Mouse (Mus musculus) intestine, postnatal 0 days (tissue): ENCODE results near the gene Scn2b. TPM values are rescaled to one million over a fixed set of nuclear protein-coding genes. Genes with fewer than 3 reads are reported as not detected.

Experiments
- ATAC-seq: fragments of 200-750 bp; cut with Nextera tagmentation; 2 replicates; pipeline ENCODE4 v1.8.0; 2017; ENCODE audit warnings: mild to moderate bottlenecking, moderate TSS enrichment, moderate library complexity
- H3K27ac ChIP-seq: fragments of 300-500 bp; sonication (generic); 2 replicates; pipeline ENCODE4 v1.5.1; 2014; ENCODE audit warnings: mild to moderate bottlenecking, low read depth, low read length, moderate library complexity
- H3K27me3 ChIP-seq: fragments of 300-500 bp; sonication (generic); replicated peaks from 2 replicates; pipeline ENCODE4 v1.6.1; 2014; ENCODE audit warnings: low read length, mixed read lengths; ENCODE audit not compliant: control insufficient read depth, insufficient read depth
- H3K36me3 ChIP-seq: fragments of 300-500 bp; sonication (generic); 2 replicates; pipeline ENCODE4 v1.6.1; 2014; ENCODE audit warnings: mild to moderate bottlenecking, moderate library complexity; ENCODE audit not compliant: control insufficient read depth, insufficient read depth
- H3K4me1 ChIP-seq: fragments of 300-500 bp; sonication (generic); replicated peaks from 2 replicates; pipeline ENCODE4 v1.6.1; 2014; ENCODE audit warnings: antibody characterized with exemption, low read length, mixed read lengths; ENCODE audit not compliant: control insufficient read depth, insufficient read depth
- H3K4me2 ChIP-seq: fragments of 300-500 bp; sonication (generic); replicated peaks from 2 replicates; pipeline ENCODE4 v1.6.1; 2014; ENCODE audit warnings: low read depth, mild to moderate bottlenecking, moderate library complexity
- H3K4me3 ChIP-seq: fragments of 300-500 bp; sonication (generic); 2 replicates; pipeline ENCODE4 v1.5.1; 2014; ENCODE audit warnings: low read depth, low read length
- H3K9ac ChIP-seq: fragments of 300-500 bp; sonication (generic); 2 replicates; pipeline ENCODE4 v1.6.1; 2014; ENCODE audit warnings: mild to moderate bottlenecking, low read depth, low read length
- H3K9me3 ChIP-seq: fragments of 300-500 bp; sonication (generic); 2 replicates; pipeline ENCODE4 v1.6.1; 2016; ENCODE audit warnings: mixed run types; ENCODE audit not compliant: control insufficient read depth
- CTCF ChIP-seq: sonication (generic); IDR thresholded peaks from 2 replicates; pipeline ENCODE4 v1.5.1; 2016; ENCODE audit warnings: low read depth, mild to moderate bottlenecking, control low read depth, antibody characterized with exemption, moderate library complexity
- WGBS: fragments of 180-500 bp; shearing (Covaris S2); extraction: QIAGEN DNeasy Blood & Tissue Kit; methylation state at CpG from one replicate; pipeline ENCODE4 v1.1.7; 2014; 5-methylcytosine and 5-hydroxymethylcytosine counted together
- polyA plus RNA-seq: library from polyadenylated mRNA; unstranded; fragments of >200 nt; fragmentation: Nextera tagmentation; extraction: Ambion mirVana; gene quantifications from 2 replicates; pipeline ENCODE4 v1.2.1, GENCODE M21; 2015

The Scn2b gene
- polyA plus RNA-seq, 1 experiment from 2014 or later = 0.96 TPM

GRCm38 (mm10) chr9:45122209-45122761 is 4.7 kb downstream of the Scn2b start:
- H3K27ac ChIP-seq = no peak overlapping the region; the same call in 1 of the 2 replicates
- H3K27me3 ChIP-seq = no peaks in the 10 kb centered on the region
- WGBS = 11% methylated on average over 9 of the region's 9 CpGs
- peaks cover 5% of the 10 kb centered on the region; the same call in 1 of the 2 replicates for H3K4me1 ChIP-seq
- H3K9ac ChIP-seq = no peak overlapping the region
- H3K36me3 ChIP-seq = no peaks in the 10 kb centered on the region
- no peak overlapping the region for H3K4me3 ChIP-seq
- peak; percentile 80 for ATAC-seq
- H3K4me2 ChIP-seq = peak overlapping the region; percentile 58
- TF ChIP-seq CTCF = no peak
- no peaks in the 10 kb centered on the region for H3K9me3 ChIP-seq

GRCm38 (mm10) chr9:45125211-45125610 is 7.6 kb downstream of the Scn2b start:
- no peak overlapping the region for H3K4me3 ChIP-seq
- ATAC-seq = no peak
- WGBS = 82% methylated on average over 14 of the region's 14 CpGs

GRCm38 (mm10) chr9:45126941-45127340 is 9.4 kb downstream of the Scn2b start:
- 54% methylated on average over 7 of the region's 7 CpGs for WGBS
- no peaks in the 10 kb centered on the region for H3K36me3 ChIP-seq
- H3K4me3 ChIP-seq = no peak overlapping the region
- no peak overlapping the region for H3K27ac ChIP-seq
- H3K9me3 ChIP-seq = no peaks in the 10 kb centered on the region
- peaks cover 3% of the 10 kb centered on the region; the same call in 1 of the 2 replicates for H3K4me1 ChIP-seq
- H3K9ac ChIP-seq = no peak overlapping the region
- no peaks in the 10 kb centered on the region for H3K27me3 ChIP-seq
- H3K4me2 ChIP-seq = no peak overlapping the region
- no peak for ATAC-seq
- no peak for TF ChIP-seq CTCF

More at GRCm38 (mm10) chr9:45125211-45125610, 7.6 kb downstream of the Scn2b start:
- Histone ChIP-seq H3K9me3 (no peaks in the 10 kb centered on the region), H3K9ac (no peak overlapping the region), H3K27ac (no peak overlapping the region), H3K36me3 (no peaks in the 10 kb centered on the region), H3K27me3 (no peaks in the 10 kb centered on the region), H3K4me2 (no peak overlapping the region), H3K4me1 (peaks cover 5% of the 10 kb centered on the region; the same call in 1 of the 2 replicates)
- no peak for TF ChIP-seq CTCF

- no peak overlapping the region for H3K4me3 ChIP-seq
- no peak overlapping the region for H3K4me2 ChIP-seq
- H3K9me3 ChIP-seq = no peaks in the 10 kb centered on the region
- WGBS = 83% methylated on average over 3 of the region's 3 CpGs
- H3K36me3 ChIP-seq = no peaks in the 10 kb centered on the region
- no peak for ATAC-seq
- no peak overlapping the region for H3K27ac ChIP-seq
- H3K9ac ChIP-seq = no peak overlapping the region
- no peak for TF ChIP-seq CTCF
- H3K27me3 ChIP-seq = peaks cover 7% of the 10 kb centered on the region
- no peaks in the 10 kb centered on the region for H3K4me1 ChIP-seq
These were observed 12.5 kb downstream of the Scn2b start for GRCm38 (mm10) chr9:45130119-45130518.

- Histone ChIP-seq H3K36me3 (no peaks in the 10 kb centered on the region), H3K4me2 (peak overlapping the region; percentile 17; the same call in 1 of the 2 replicates), H3K9ac (no peak overlapping the region), H3K27ac (peak overlapping the region; percentile 5; the same call in 1 of the 2 replicates), H3K9me3 (no peaks in the 10 kb centered on the region), H3K4me3 (no peak overlapping the region), H3K27me3 (peaks cover 38% of the 10 kb centered on the region), H3K4me1 (no peaks in the 10 kb centered on the region; the same call in 1 of the 2 replicates)
- ATAC-seq = peak; percentile 88
- TF ChIP-seq CTCF = peak; percentile 90
- WGBS = 7% methylated on average over 5 of the region's 5 CpGs
These were observed 16.1 kb downstream of the Scn2b start for GRCm38 (mm10) chr9:45133484-45134310.

- no peak for TF ChIP-seq CTCF
- Histone ChIP-seq H3K36me3 (no peaks in the 10 kb centered on the region), H3K9me3 (no peaks in the 10 kb centered on the region), H3K27ac (no peak overlapping the region), H3K4me3 (no peak overlapping the region), H3K4me2 (no peak overlapping the region), H3K9ac (no peak overlapping the region), H3K27me3 (peaks cover 65% of the 10 kb centered on the region), H3K4me1 (no peaks in the 10 kb centered on the region; the same call in 1 of the 2 replicates)
- no peak for ATAC-seq
- 34% methylated on average over 7 of the region's 7 CpGs for WGBS
These were observed 19.0 kb downstream of the Scn2b start for GRCm38 (mm10) chr9:45136442-45137169.
